Mouse (Mus musculus) right cerebral cortex, postnatal 36 days (tissue): ENCODE results near the gene Usp27x.

Experiments used
- DNase-seq, 2 experiments: peaks; one replicate each; pipeline ENCODE4 v3.0.0; 2022; ENCODE audit warnings: low spot score in 2 of 2, mixed read lengths in 1 of 2

Usp27x gene

GRCm38 (mm10) chrX:7375716-7376480 lies at the start of gene Usp27x:
Gene Usp27x (minus strand): TSS chrX:7375830.
- DNase-seq: peak; percentile 49 to 54

- peak; percentile 62 to 74 for DNase-seq
Measured at GRCm38 (mm10) chrX:7422691-7423111, 47.1 kb upstream of the Usp27x start.

- no peak for DNase-seq
Measured at GRCm38 (mm10) chrX:7422166-7422565, 46.5 kb upstream of the Usp27x start.

GRCm38 (mm10) chrX:7421016-7421415 lies 45.4 kb upstream of the Usp27x start:
- DNase-seq: peak; percentile 52 to 66

GRCm38 (mm10) chrX:7416178-7416871 lies 40.7 kb upstream of the Usp27x start:
- peak; percentile 72 to 77 for DNase-seq

- no peak for DNase-seq
Measured at GRCm38 (mm10) chrX:7415308-7415707, 39.7 kb upstream of the Usp27x start.

- DNase-seq: no peak
Measured at GRCm38 (mm10) chrX:7412239-7413033, 36.8 kb upstream of the Usp27x start.

GRCm38 (mm10) chrX:7376586-7376985 lies 956 bp upstream of the Usp27x start:
- no peak for DNase-seq

GRCm38 (mm10) chrX:7375322-7375715 lies 311 bp downstream of the Usp27x start:
- no peak for DNase-seq

- no peak for DNase-seq
Measured at GRCm38 (mm10) chrX:7325455-7325854, 50.2 kb downstream of the Usp27x start.

- peak; percentile 10 to 21 for DNase-seq
Measured at GRCm38 (mm10) chrX:7322288-7322687, 53.3 kb downstream of the Usp27x start.
